In genomic region chr7:25133092-25134049, GRCm38 (mm10) we compare ENCODE assay signal across 9 mouse cellular contexts. TPM values are rescaled to one million over a fixed set of nuclear protein-coding genes. Genes with fewer than 3 reads are reported as not detected.
DNase-seq lines count a peak whose midpoint lies in the region; ATAC-seq lines count a peak whose summit lies in the region.
"Had no signal": no experiment of that assay in that cellular context is flagged by ENCODE, and none has a peak within 500 bp of the region (broad histone marks: within the 10 kb centered on the region; RNA-seq: fewer than 3 reads in every experiment).

No protein-coding gene starts in this region.

- H3K4me1 ChIP-seq in heart, embryonic 13.5 days = 0 out of 2 replicates have a peak, but pooled peaks cover 2% of the 10 kb centered on the region
- peaks cover 31% of the 10 kb centered on the region for H3K4me1 ChIP-seq in liver, embryonic 12.5 days
- H3K4me1 ChIP-seq in stomach, embryonic 14.5 days (ENCODE audit: control insufficient read depth, insufficient read depth, low read length) = no peaks in the 10 kb centered on the region

- H3K27me3 ChIP-seq in heart, embryonic 13.5 days (replicated peaks) = peaks cover 90% of the 10 kb centered on the region
- H3K27me3 ChIP-seq in liver, embryonic 12.5 days (replicated peaks) = peaks cover 84% of the 10 kb centered on the region
- peaks cover 21% of the 10 kb centered on the region for H3K27me3 ChIP-seq in stomach, embryonic 14.5 days (ENCODE audit: control insufficient read depth, insufficient read depth, low read length)

- no peak overlapping the region for H3K9ac ChIP-seq in heart, embryonic 13.5 days
- H3K9ac ChIP-seq in liver, embryonic 12.5 days = no peak overlapping the region
- no peak overlapping the region for H3K9ac ChIP-seq in stomach, embryonic 14.5 days (replicated peaks; ENCODE audit: low read depth, low read length)

- H3K4me2 ChIP-seq in heart, embryonic 13.5 days = peak overlapping the region; percentile 48
- H3K4me2 ChIP-seq in liver, embryonic 12.5 days = peak overlapping the region; percentile 64
- H3K4me2 ChIP-seq in stomach, embryonic 14.5 days (replicated peaks; ENCODE audit: low read depth, low read length) = peak overlapping the region; percentile 36

- H3K27ac ChIP-seq in heart, embryonic 13.5 days (replicated peaks) = no peak overlapping the region
- no peak overlapping the region for H3K27ac ChIP-seq in liver, embryonic 12.5 days
- H3K27ac ChIP-seq in stomach, embryonic 14.5 days (ENCODE audit: low read length) = no peak overlapping the region

- ATAC-seq in erythroblast, adult 5-6 weeks (replicated peaks; ENCODE audit: low FRiP score, poor library complexity, severe bottlenecking) = peak; percentile 88
- ATAC-seq in heart, embryonic 13.5 days (ENCODE audit: extremely low read depth, insufficient number of reproducible peaks, low FRiP score, low TSS enrichment) = 0 out of 2 replicates have a peak, but pooled peaks have one; percentile 4
- ATAC-seq in liver, embryonic 12.5 days = peak; percentile 58
- ATAC-seq in stomach, embryonic 14.5 days (ENCODE audit: insufficient number of reproducible peaks, insufficient read depth, low FRiP score, low read depth) = peak; percentile 66; the same call in 1 of the 2 replicates

- H3K4me3 ChIP-seq in heart, embryonic 13.5 days = no peak overlapping the region
- H3K4me3 ChIP-seq in liver, embryonic 12.5 days = no peak overlapping the region
- H3K4me3 ChIP-seq in stomach, embryonic 14.5 days (ENCODE audit: low read depth, low read length) = no peak overlapping the region
- H3K4me3 ChIP-seq: erythroblast, embryonic 14.5 days had no signal

- H3K9me3 ChIP-seq in heart, embryonic 13.5 days = peaks cover 4% of the 10 kb centered on the region; the same call in 1 of the 2 replicates
- peaks cover 6% of the 10 kb centered on the region for H3K9me3 ChIP-seq in liver, embryonic 12.5 days (replicated peaks)
- H3K9me3 ChIP-seq in stomach, embryonic 14.5 days (ENCODE audit: control insufficient read depth, low read depth, low read length) = no peaks in the 10 kb centered on the region

- 8% methylated on average over 38 of the region's 38 CpGs for WGBS in heart, embryonic 13.5 days
- 8% methylated on average over 38 of the region's 38 CpGs for WGBS in liver, embryonic 12.5 days (ENCODE audit: insufficient replicate concordance)
- 7% methylated on average over 38 of the region's 38 CpGs for WGBS in stomach, embryonic 14.5 days

- DNase-seq in CD4-positive helper T cell, adult 2 months (ENCODE audit: low read depth, low spot score) = peak; percentile 91
- peak; percentile 89 for DNase-seq in brain, adult 2 months (ENCODE audit: low read depth, low spot score)
- DNase-seq in kidney, postnatal 10 days = peak; percentile 86
- DNase-seq in natural killer cell, adult 2 months (ENCODE audit: low spot score in 2 of 2) = peak; percentile 79 to 88

- no peaks in the 10 kb centered on the region for H3K36me3 ChIP-seq in heart, embryonic 13.5 days
- no peaks in the 10 kb centered on the region for H3K36me3 ChIP-seq in liver, embryonic 12.5 days
- no peaks in the 10 kb centered on the region for H3K36me3 ChIP-seq in stomach, embryonic 14.5 days (ENCODE audit: control insufficient read depth, insufficient read depth, low read length)

RNA-seq across cellular contexts. Expression of gene Pou2f2, which starts 46.2 kb away (rescaled TPM):
- 3.1 and 4.8 TPM in 2 replicates for total RNA-seq in erythroblast, adult 5-6 weeks (2015; ENCODE audit: low replicate concordance)
- total RNA-seq in erythroblast, adult 5-6 weeks (2017; ENCODE audit: low replicate concordance) = 0.56 and 1.2 TPM in 2 replicates
- polyA plus RNA-seq in heart, embryonic 13.5 days (2015; fragmentation: Nextera tagmentation; extraction: Ambion mirVana) = 0.43 and 0.51 TPM in 2 replicates
- 1.9 TPM in 2 replicates for polyA plus RNA-seq in liver, embryonic 12.5 days (2016; fragmentation: Nextera tagmentation; extraction: Ambion mirVana)
- 1.8 and 2.3 TPM in 2 replicates for polyA plus RNA-seq in stomach, embryonic 14.5 days (2014; fragmentation: Nextera tagmentation; extraction: Ambion mirVana)

Comparison
In these comparisons a context has a peak if more than half of its experiments do, and no peak if none do; other contexts are left out.
1. ATAC-seq: peak in every context shown above with its lines; median percentile 88 in erythroblast, adult 5-6 weeks; 66 in stomach, embryonic 14.5 days; 58 in liver, embryonic 12.5 days; 4 in heart, embryonic 13.5 days.